Mouse (Mus musculus): ENCODE data around the gene Sema3f.
"Not testable (repeated sequence)": the region's sequence is repeated elsewhere in the genome, so short reads cannot be mapped to it uniquely, and the experiment has no call there.

- TF ChIP-seq POLR2A (IDR thresholded peaks at IDR 0.05; ENCODE audit: control insufficient read depth, extremely low read depth, insufficient read depth, low read length, poor library complexity); CTCF (IDR thresholded peaks at IDR 0.05; ENCODE audit: borderline replicate concordance, control insufficient read depth, extremely low read depth, insufficient read depth, low read length, poor library complexity): not testable (repeated sequence)
These were observed 32.3 kb downstream of the Sema3f start for GRCm38 (mm10) chr9:107677819-107678526.
